Mouse (Mus musculus) common myeloid progenitor, adult 5-6 weeks (primary cell): Measurements from ENCODE around the gene Ddit4l. TPM values are rescaled to one million over a fixed set of nuclear protein-coding genes. Genes with fewer than 3 reads are reported as not detected.
"Not testable (repeated sequence)": the region's sequence is repeated elsewhere in the genome, so short reads cannot be mapped to it uniquely, and the experiment has no call there.

ENCODE experiments used
- ATAC-seq: replicated peaks from 2 replicates; pipeline ENCODE4 v1.8.0; 2016; ENCODE audit warnings: low read depth, mild to moderate bottlenecking, moderate TSS enrichment, inconsistent platforms; ENCODE audit not compliant: poor library complexity, severe bottlenecking
- total RNA-seq: library from RNA; stranded (forward); fragments of 200-1000, 187-1606 nt; gene quantifications from 2 replicates; pipeline ENCODE4 v1.2.3, GENCODE M21; 2017

The Ddit4l gene
- 0.24 TPM in 1 of 2 replicates, not detected in the other for total RNA-seq

DNA sequence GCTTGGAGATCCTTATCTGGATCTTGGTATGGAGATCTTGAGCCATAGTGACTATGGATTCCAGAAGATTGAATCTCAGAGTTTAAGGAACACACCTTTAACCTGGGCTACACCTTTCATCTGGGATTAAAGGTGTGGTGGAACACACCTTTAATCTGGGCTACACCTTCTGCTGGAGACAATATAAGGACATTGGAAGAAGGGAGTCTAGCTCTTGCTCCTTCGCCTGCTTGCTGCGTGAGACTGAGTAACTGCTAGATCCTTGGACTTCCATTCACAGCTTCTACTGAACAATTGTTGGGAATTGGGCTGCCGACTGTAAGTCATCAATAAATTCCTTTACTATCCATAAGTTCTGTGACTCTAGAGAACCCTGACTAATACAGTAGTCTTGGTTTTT is at the start of gene Ddit4l:
Ddit4l (plus strand) TSS at position 301 of the 400 bp plus-strand sequence.
- not testable (repeated sequence) for ATAC-seq

DNA sequence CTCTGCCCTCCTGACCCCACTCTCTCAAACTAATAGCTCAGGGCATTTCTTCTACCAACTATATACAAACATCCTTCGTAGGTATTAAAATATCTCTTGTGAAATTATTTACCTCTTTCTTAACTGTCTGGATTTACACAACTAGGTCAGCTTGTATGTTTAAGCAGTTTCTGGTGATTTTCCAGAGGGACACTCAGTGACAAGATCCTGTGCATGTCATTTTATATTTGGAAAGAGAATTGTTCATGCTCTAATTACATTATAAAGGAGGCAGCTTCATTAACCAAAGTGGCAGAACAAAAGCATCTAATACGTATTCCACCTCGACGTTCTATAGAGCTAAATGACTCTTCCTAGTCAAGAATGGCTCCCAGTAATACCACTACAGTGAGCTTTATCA is 45.3 kb upstream of the Ddit4l start:
- ATAC-seq: no peak

DNA sequence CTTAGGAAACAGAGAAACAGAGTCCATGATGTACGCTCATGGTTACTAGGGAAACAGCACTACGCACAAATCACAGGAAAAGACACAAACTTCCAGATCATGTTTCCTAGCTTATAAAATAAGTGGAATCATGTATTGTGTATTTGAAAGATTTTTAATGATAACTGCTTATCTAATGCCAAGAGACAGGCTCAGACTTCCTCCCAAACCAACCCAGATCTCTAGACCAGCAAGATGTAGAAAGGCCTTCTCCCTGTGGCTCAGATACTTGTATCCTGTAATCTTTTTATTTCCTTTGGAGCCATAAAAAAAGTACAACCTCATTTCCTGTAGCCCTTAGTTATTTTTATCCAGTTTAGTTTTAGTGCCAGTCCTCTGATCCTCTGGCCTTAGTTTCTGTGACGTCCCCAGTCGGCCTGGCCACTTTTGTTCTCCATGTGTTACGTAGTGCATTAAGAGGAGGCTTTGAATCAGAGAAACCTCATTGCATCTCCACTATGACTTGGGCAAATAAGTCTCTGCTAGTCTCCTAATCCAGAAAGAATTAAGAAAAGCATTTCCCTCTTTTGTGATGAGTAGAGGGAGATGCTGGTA is 34.9 kb upstream of the Ddit4l start:
- ATAC-seq: no peak

DNA sequence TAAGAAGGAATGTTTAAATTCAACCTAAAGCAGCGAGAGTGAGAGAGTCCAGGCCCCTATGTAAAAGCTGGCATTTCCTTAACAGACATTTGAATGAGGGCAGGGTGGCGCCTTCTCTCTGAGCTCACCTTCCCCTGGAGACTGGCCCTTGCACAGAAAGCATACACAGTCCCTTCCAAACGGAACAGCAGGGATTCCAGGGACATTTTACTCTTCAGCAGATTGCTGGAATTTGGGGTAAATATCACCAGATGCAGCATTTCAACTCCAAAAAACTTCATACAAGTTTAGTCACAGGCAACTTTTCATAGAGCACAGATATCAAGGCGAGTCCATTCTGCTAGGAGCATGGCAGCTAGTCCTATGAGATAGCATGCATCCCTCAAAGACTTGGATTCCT is 31.6 kb upstream of the Ddit4l start:
- no peak for ATAC-seq

DNA sequence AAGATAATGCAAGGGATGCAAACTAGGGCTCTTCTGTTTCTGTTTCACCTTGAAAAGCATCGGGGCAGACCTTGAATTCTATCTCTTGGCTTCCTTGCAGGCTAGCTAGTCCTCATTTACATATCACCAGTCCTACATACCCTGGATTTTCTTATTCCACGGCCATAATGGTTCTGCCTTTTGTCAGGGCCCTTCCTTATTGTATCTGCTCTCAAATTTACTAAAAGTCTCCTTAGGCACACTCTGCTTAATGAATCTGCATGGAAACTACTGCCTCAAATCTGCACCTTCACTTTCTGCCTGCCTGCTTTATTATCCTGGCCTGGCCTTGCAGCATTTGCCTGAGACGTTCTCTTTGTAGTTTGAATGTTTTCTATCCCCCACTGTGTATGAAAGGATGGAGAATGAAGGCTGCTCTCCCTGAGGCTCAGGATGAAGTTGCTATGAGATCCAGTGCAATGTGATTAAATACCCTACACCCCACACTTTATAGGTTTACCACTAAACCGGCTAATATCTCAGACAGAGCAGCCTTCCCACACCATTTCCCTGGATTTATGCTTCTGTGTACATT is 27.0 kb upstream of the Ddit4l start:
- ATAC-seq: no peak

DNA sequence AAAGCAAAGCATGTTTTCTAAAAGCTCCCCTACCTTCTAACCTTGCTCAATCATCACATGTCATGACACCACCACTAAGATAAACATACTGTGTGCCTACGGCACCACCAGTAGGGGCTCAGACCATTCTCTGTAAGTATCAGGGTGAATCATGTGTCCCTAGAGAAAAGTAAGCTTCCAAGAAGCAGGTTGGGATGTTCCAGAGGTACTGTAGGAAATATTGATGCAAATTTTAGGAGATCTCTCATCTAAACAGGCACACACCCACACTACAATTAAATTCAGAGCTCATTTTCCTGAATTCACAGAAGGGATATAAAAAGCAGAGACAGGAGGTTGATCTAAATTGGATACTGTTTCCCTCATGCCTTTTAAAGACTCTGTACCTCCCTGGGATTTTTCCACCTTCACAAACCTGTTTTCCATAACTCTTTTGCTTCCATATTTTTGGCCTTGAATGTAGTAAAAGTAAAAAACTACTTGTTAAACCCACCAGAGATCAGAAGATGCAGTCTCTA is 12.4 kb upstream of the Ddit4l start:
- ATAC-seq: 0 out of 2 replicates have a peak, but pooled peaks have one; percentile 39

DNA sequence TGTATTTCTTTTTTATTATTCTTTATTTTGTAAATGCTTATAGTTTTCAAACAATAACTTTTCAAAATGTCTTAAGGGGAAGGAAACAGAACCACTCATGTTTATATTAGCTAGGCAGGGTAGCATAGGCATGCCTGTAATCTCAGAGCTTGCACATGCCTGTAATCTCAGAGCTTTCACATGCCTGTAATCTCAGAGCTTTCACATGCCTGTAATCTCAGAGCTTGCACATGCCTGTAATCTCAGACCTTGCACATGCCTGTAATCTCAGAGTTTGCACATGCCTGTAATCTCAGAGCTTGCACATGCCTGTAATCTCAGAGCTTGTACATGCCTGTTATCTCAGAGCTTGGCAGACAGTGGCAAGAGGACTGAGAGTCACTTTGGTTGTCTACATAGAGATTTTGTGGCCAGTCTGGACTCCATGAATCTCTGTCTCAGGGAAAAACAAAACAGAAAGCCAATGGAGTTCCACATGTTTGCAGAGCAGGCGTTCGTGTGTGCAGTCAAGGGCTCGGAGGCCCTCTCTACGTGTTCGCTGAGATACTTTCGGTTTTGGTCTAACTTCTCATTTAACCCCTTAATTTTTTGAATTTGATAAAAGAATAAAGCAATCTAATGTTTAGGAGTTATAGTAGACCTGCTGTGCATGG is 10.8 kb upstream of the Ddit4l start:
- ATAC-seq: peak; percentile 87

DNA sequence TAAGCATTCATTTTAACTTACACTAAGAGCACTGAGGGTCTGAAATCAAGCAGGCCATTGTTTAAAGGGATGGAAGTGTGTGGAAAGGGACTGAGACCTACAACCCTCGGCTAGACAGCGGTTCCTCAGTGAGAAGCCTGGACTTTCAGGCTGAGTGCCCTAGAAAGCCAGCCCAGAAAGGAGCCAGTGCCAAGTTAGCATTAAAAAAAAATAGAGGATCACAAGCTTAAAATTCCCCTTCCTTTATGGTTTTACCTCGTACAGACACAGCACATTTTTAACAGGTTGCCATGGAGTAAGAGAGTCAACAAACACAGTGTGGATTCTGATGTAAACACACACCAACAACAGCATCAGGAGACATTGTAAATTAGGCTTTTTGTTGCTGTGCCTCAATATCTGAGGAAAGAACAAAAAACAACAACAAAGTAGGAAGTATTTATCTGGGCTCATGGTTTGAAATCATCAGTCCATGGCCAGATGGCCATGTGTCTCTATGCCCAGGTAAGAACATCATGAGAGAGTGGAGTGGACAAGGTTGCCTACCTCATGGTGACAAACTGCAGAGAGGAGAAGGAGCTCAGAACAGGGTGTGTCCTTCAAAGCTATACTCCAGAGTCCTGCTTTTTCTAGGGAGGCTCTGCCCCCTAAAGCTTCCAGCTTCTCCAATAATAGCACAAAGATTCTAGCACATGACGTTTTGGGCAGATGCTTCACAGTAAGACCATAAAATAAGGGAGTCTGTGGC is 10.1 kb upstream of the Ddit4l start:
- peak; percentile 75 for ATAC-seq

DNA sequence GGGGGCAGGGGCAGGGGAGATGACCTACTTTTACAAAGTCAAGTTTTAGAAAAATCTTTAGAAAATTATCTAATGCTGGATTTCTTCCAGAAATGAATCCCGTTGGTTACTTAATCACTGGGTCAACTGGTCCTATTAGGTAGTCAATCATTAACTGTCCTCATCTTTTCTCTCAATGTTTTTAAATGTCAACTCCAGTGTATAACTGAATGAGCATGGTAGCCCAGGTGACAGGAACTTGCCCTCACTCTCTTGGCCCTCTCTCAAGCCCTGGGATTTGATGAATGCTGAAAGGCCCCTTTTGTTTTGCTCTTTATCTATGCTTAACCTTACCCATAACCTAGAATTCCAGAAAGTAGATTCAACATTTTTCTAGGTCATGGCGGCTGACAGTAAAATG is 9.4 kb upstream of the Ddit4l start:
- no peak for ATAC-seq

DNA sequence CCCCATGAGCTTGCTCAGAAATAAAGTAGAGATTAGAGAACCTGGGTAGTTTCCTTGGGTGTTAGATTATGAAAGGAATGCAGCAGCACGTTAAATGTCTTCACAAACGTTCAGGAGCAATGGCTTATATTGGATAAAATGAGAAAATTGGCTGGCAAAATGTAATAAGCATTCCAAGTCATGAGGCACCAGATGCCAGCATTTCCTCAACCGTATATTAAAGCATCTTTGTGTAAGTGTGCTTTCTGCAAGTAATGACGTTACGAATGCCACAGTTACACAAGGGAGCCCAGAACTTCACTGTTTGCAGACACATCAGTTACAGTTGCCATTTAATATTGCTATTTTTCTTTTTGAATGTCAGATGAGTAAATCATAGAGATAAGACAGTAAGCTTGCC is 872 bp upstream of the Ddit4l start:
- no peak for ATAC-seq

DNA sequence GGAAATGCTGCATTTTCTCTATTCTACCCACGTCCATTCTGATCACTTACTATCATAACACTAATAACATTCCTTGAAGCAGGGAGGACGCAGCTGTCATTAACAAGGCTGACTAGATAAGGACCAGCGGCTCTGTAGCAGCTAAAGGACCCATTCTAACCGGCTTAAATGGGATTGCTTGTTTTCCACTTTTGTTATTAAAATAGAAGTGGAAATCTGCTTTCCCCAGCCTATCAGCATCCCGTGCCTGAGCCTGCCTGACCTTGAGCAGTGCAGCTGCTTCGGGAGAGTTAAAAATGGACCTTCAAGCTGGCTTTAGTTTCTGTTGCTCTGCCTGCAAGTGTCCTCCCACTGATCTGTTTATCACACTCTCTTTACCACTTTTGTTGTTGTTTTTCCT is 679 bp downstream of the Ddit4l start:
- ATAC-seq: no peak

DNA sequence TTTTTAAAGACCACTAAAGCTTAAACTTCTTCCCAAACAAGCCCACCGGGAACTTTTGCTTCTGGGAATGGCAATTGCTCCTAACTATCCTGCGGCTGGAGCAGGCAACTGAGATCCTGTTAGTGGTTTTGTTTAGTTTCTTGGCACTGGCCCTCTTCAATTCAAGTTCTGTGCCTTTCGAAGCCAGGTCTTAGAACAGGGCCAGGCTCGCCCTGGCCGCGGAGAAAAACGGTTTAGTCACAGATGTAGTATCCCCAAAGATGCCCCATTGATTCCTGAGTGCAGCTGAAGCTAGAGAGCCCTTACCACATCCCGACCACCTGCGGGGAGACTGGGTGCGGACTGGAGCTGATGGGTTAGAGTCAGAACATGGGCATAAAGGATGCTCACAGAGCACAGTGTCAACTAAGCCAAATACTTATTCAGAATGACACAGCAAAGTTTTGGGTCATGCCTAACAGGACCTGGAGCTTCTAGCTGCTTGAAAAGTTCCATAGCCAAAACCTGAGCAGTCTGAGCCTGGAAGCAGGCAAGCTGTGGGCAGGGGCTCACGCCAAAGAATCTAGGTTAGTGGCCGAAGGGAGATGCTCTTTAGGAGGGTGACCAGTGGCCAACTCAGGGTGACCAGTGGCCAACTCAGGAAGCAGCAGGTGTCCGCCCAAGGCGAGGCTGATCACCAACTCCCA is 1.6 kb downstream of the Ddit4l start:
- peak; percentile 20; the same call in 1 of the 2 replicates for ATAC-seq

DNA sequence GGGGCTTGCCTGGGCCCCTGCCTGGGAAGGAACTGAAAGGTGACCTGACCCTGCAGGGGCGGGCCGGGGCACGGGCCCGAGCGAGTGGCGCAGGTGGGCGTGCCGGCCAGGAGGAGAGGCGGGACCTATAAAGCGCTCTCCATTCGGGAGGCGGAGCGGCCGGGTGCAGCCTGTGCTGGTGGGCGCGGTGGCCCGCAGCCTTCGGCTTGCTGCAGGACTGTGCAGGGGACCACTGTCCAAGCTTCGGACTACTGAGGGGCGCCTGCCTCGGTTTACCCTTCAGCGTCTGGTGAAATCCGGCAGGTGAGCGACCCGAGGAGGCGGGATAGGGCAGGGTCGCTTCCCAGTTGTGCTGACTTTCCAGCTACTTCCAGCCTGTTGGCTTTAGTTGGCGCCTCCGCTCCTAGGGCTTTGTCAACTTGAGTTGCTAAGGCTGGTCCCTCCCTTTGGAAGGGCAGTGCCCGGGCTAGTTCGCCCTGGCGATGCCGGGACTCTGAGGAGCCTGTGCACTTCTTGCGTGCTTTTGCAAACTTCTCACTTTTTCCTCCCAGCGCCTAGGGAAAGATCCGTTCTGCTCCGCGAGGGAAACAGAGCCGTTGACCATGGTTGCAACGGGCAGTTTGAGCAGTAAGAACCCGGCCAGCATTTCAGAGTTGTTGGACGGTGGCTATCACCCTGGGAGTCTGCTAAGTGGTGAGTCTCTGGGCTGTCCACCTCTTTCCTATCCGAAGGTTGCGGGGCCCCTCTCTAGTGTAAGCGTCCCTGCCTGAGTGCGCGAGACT is 2.4 kb downstream of the Ddit4l start:
- peak; percentile 97 for ATAC-seq

DNA sequence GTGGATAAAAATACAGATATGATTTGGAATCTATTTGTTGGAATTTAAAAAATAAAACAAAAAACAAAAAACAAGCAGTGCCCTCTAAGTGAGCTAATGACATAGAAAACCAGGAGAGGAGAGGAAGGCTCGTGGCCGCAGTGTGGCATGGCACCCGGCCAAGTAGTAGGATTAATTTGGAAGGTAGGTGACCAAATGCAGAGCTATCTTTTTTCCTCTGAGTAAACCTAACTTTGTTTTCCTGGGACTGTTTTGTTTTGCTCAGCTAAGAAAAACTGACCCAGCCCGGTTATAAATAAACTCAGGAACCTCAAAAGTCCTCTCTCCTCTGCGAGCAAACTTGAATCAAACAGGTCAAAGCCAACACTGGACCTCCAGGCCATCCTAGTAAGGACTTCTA is 3.6 kb downstream of the Ddit4l start:
- no peak for ATAC-seq

DNA sequence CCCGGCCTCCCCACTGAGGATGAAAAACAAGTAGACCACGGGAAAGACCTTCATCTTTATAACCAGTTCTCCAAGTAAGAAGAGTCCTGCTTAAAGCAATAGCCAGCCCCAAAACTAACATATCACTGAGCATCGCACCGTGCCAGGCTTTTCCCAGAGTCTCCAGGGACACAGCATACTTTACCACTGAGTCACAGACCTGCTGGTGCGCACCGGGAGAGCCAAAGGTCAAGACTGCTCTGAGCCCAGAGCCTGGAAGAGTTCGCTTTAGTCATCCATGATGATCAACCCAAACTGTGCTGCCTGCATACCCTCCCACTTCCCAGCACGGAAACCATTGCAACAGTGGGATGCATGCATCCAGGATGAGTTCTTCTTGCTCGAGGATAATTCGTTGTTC is 12.3 kb downstream of the Ddit4l start:
- ATAC-seq: no peak

DNA sequence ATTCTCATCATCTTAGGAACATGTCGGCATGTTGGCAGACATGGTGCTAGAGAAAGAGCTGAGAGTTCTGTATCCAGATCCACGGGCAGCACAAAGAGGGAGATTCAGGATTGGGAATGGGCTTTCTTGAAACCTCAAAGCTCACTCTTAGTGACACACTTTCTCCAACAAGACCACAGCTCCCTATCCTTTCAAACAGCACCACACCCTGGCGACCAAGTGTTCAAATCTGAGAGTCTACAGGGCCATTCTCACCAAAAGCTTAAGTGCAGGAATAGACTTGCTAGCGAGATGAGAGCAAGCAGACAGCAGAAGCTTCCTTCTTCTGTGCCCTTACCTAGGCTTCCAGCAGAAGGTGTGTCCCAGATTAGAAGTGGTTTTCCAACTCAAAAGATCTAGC is 15.2 kb downstream of the Ddit4l start:
- ATAC-seq: no peak

DNA sequence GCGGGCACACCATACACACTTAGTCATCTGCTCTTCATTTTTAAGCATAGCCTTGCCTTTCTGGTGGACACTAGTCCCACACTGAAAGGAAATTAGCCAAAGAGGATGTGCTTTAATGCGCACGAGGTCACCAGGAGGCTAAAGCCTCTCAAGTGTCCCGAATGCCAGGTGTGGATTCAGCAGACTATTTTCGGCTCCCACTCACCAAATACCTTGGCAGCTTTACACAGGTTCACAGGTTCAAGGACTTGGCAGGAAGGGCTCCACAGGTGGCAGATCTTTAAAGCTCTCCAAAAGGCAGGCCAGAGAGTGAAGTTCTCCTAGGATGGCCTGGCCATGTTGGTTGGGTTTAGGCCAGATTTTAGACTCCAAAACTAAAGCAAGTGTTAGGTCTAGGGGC is 19.8 kb downstream of the Ddit4l start:
- ATAC-seq: no peak

DNA sequence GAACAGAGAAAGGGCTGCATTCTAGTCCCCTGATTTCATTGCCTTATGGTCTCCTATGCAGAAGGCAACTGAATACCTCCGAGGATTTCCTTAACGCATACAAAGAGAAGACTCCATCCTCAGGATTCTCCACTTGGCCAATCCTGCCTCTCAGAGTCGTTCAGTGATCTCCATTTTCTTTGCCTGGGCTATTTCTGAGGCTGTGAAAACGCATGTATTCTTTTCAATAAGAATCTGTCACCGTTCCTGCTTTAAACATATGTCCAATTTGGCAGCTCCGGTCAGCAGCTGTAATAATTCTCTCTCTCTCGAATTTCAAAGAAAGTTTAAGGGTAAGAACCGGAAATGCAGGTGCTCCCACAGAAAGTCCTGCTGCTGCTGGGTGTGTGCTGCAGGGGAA is 20.7 kb downstream of the Ddit4l start:
- ATAC-seq: no peak

DNA sequence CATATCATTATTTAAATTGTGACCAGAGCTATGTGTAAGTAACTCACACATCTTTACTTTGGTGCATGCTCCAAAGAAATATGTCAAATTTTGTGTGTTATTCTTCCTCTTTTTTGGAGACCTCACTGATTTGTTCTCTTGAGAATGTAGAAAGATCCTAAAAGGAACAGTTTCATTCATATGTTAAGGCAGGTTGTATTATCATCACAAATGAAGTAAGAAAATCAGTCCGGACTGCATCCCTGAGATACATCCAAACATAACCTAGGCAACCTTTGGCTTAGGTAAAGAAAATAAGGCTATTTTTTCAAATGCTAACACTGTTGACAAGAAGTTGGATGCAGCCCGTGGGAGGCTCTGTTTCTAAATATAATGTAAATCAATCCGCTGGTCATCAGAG is 21.2 kb downstream of the Ddit4l start:
- no peak for ATAC-seq

DNA sequence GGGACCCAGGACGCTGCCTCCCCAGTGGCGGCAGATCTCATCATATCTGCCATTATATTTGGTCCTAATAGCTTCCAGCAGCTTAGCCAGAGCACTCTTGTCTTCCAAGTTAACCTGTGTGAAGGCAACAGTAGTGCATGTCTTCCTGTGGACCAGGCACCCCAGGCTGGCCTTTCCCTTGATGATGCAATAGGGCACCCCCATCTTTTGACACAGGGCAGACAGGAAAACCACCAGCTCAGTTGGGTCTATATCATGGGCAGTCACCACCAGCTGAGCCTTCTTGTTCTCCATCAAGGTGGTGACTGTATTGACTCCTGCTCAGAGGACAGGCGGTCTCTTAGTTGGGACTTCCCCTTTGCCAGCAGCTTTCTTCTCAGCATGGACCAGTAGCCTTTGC is 22.7 kb downstream of the Ddit4l start:
- ATAC-seq: no peak
